Mouse (Mus musculus) hindbrain, embryonic 13.5 days (tissue): ENCODE results near the gene Kirrel3. TPM values are rescaled to one million over a fixed set of nuclear protein-coding genes. Genes with fewer than 3 reads are reported as not detected.

Source experiments
- ATAC-seq: fragments of 200-750 bp; cut with Nextera tagmentation; 2 replicates; pipeline ENCODE4 v1.8.0; 2017; ENCODE audit warnings: moderate TSS enrichment; ENCODE audit not compliant: low FRiP score
- H3K27ac ChIP-seq: fragments of 300-500 bp; sonication (generic); 2 replicates; pipeline ENCODE4 v1.5.1; 2015; ENCODE audit warnings: inconsistent platforms, mild to moderate bottlenecking, moderate library complexity
- H3K27me3 ChIP-seq: fragments of 300-500 bp; sonication (generic); 2 replicates; pipeline ENCODE4 v1.6.1; 2015; ENCODE audit warnings: mild to moderate bottlenecking, inconsistent platforms
- H3K36me3 ChIP-seq: fragments of 300-500 bp; sonication (generic); 2 replicates; pipeline ENCODE4 v1.6.1; 2015; ENCODE audit warnings: mild to moderate bottlenecking, inconsistent platforms
- H3K4me1 ChIP-seq: fragments of 300-500 bp; sonication (generic); replicated peaks from 2 replicates; pipeline ENCODE4 v1.6.1; 2015; ENCODE audit warnings: inconsistent platforms
- H3K4me2 ChIP-seq: fragments of 300-500 bp; sonication (generic); 2 replicates; pipeline ENCODE4 v1.6.1; 2015; ENCODE audit warnings: inconsistent platforms, mild to moderate bottlenecking, moderate library complexity
- H3K4me3 ChIP-seq: fragments of 300-500 bp; sonication (generic); 2 replicates; pipeline ENCODE4 v1.5.1; 2015; ENCODE audit warnings: mild to moderate bottlenecking, inconsistent platforms
- H3K9ac ChIP-seq: fragments of 300-500 bp; sonication (generic); 2 replicates; pipeline ENCODE4 v1.6.1; 2015; ENCODE audit warnings: mild to moderate bottlenecking, inconsistent platforms
- H3K9me3 ChIP-seq: fragments of 300-500 bp; sonication (generic); 2 replicates; pipeline ENCODE4 v1.6.1; 2016; ENCODE audit warnings: inconsistent platforms
- WGBS: fragments of 180-500 bp; shearing (Covaris S2); methylation state at CpG from one replicate; pipeline ENCODE4 v1.1.7; 2015; 5-methylcytosine and 5-hydroxymethylcytosine counted together
- polyA plus RNA-seq: library from polyadenylated mRNA; unstranded; fragments of >200 nt; fragmentation: Nextera tagmentation; extraction: Ambion mirVana; gene quantifications from 2 replicates; pipeline ENCODE4 v1.2.1, GENCODE M21; 2015

The Kirrel3 gene
- polyA plus RNA-seq, 1 experiment from 2014 or later: 26.2 TPM

DNA sequence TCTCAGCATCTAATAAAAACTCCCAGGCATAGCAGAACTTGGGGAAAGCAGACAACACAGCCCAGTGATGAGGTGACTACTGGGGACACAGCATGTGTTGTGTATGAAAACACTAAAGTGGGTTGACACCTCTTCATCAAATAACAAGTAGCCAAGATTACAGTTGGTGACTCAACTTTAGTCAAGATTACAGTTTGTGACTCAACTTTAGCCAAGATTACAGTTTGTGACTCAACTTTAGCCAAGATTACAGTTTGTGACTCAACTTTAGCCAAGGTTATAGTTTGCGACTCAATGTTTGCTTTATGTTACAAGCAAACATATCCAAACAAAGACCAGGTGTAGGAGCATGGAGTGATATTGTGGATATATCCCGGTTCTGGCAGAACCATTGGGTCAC, 7.2 kb upstream of the Kirrel3 start:
- WGBS: 84% methylated on average over 2 of the region's 2 CpGs
- no peaks in the 10 kb centered on the region for H3K9me3 ChIP-seq
- no peak overlapping the region for H3K4me3 ChIP-seq
- H3K27ac ChIP-seq: no peak overlapping the region
- peaks cover 4% of the 10 kb centered on the region for H3K4me1 ChIP-seq
- no peak overlapping the region for H3K4me2 ChIP-seq
- H3K9ac ChIP-seq: no peak overlapping the region
- no peak for ATAC-seq
- H3K27me3 ChIP-seq: no peaks in the 10 kb centered on the region
- no peaks in the 10 kb centered on the region for H3K36me3 ChIP-seq

DNA sequence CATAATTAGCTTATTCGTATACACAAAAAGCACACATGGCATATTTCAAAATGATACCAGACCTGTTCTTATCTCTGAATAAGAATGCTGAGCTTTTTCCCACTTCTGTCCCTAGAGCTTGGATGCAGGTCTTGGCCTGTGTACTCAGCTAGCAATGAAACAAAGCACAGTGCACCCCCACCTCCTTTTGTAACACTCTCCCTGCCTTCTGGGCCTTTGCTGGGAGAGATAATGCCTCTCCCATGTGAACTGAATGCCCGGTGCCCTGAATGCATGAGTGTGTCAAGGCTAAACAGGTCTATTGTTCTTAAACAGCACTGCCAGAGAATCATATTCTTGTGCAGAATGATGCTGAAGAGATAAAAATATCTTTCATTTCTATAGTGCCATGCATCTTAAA, 2.5 kb upstream of the Kirrel3 start:
- Histone ChIP-seq H3K9me3 (no peaks in the 10 kb centered on the region), H3K9ac (no peak overlapping the region), H3K27ac (0 out of 2 replicates have a peak overlapping the region, but pooled peaks have one; percentile 18), H3K4me1 (peaks cover 28% of the 10 kb centered on the region), H3K27me3 (peaks cover 23% of the 10 kb centered on the region), H3K4me2 (no peak overlapping the region), H3K36me3 (no peaks in the 10 kb centered on the region), H3K4me3 (no peak overlapping the region)
- WGBS: 43% methylated on average over 2 of the region's 2 CpGs
- no peak for ATAC-seq

GRCm38 (mm10) chr9:34484665-34485064, 1.0 kb upstream of the Kirrel3 start:
- H3K9me3 ChIP-seq: no peaks in the 10 kb centered on the region
- no peaks in the 10 kb centered on the region for H3K36me3 ChIP-seq
- H3K27ac ChIP-seq: no peak overlapping the region
- H3K4me1 ChIP-seq: peaks cover 36% of the 10 kb centered on the region
- no peak for ATAC-seq
- H3K27me3 ChIP-seq: peaks cover 25% of the 10 kb centered on the region
- WGBS: 43% methylated on average over 6 of the region's 6 CpGs
- no peak overlapping the region for H3K4me3 ChIP-seq
- no peak overlapping the region for H3K9ac ChIP-seq
- no peak overlapping the region for H3K4me2 ChIP-seq

- H3K4me3 ChIP-seq: peak overlapping the region; percentile 70
- H3K4me1 ChIP-seq: peaks cover 62% of the 10 kb centered on the region
- peak; percentile 33 for ATAC-seq
- H3K27me3 ChIP-seq: peaks cover 38% of the 10 kb centered on the region
- peak overlapping the region; percentile 73 for H3K27ac ChIP-seq
- H3K9me3 ChIP-seq: no peaks in the 10 kb centered on the region
- H3K36me3 ChIP-seq: no peaks in the 10 kb centered on the region
- peak overlapping the region; percentile 71 for H3K4me2 ChIP-seq
- peak overlapping the region; percentile 77 for H3K9ac ChIP-seq
- WGBS: under 1% methylated on average over 9 of the region's 9 CpGs
These were observed 2.6 kb downstream of the Kirrel3 start for GRCm38 (mm10) chr9:34488267-34488666.

DNA sequence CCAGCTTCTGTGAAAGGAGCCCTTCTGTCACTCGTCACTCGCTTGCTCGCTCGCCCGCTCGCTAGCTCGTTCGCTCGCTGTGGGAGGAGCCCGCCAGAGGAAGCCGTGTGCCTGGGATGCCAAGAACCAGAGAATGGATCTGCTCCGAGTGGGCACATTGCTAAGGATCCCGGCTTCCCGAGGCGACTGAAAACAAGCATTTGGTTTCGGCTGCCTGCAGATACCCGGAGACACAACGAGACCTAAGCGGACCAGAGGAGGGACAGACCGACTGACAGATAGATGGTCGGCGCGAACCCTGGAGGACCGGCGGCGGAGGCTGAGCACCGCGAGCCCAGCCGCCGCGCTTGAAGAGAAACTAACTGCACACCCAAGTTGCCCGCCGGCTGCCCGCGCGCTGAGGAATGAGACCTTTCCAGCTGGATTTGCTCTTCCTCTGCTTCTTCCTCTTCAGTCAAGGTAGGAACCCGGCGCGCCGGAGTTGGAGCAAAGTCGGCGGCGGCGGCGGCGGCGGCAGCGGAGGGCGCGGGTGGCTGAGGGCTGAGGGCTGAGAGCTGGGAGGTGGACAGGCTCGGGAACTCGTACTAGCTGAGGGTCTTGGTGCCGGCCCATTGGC, 3.1 kb downstream of the Kirrel3 start:
- peaks cover 38% of the 10 kb centered on the region for H3K27me3 ChIP-seq
- peaks cover 61% of the 10 kb centered on the region for H3K4me1 ChIP-seq

DNA sequence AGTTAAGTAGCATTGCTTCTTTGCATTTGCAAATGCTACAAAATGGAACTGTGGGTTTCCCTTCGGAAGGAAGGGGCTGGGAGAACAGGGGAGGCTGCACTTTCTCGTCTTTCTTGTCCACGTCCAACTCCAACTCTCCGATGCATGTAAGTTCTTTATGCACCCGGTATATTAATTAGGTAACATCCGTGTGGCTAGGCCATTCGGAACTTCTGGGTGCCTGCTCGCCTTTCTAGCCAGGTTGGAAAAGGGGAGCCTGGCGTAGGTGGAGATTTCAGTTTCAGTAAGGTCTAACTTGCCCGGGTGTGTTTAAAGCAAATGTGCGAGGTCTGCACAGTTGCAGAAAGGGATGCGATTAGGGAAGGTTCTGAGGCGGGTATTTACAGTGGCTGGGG, 3.6 kb downstream of the Kirrel3 start:
- Histone ChIP-seq H3K4me1 (peaks cover 64% of the 10 kb centered on the region), H3K9ac (peak overlapping the region; percentile 77), H3K4me3 (peak overlapping the region; percentile 70), H3K4me2 (peak overlapping the region; percentile 71), H3K36me3 (no peaks in the 10 kb centered on the region), H3K27me3 (peaks cover 35% of the 10 kb centered on the region), H3K9me3 (no peaks in the 10 kb centered on the region), H3K27ac (no peak overlapping the region)
- WGBS: 2% methylated on average over 13 of the region's 13 CpGs
- ATAC-seq: no peak

More for the DNA sequence above, 3.1 kb downstream of the Kirrel3 start:
- Histone ChIP-seq H3K36me3 (no peaks in the 10 kb centered on the region), H3K9me3 (no peaks in the 10 kb centered on the region), H3K27ac (peak overlapping the region; percentile 73), H3K9ac (peak overlapping the region; percentile 77), H3K4me2 (peak overlapping the region; percentile 71), H3K4me3 (peak overlapping the region; percentile 70)
- ATAC-seq: peak; percentile 74
- WGBS: under 1% methylated on average over 53 of the region's 53 CpGs

DNA sequence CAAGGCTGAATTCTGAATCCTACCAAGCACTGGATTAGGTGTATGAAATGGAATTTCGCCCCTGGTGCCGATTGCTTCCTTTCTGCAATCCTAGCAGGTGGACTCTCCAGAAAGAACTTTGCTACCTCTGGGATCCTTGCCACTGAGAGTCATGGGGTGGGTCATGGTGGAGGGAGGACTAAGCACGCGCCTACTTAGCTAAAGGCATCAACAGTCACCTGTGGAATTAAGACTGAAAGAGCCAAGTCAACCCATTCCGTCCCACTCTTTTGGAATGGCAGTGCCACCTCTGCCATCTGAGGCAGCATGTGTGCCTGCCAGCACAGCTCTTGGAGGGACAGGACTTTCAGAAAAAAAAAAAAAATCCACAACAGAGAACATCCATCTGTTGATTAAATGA, 4.1 kb downstream of the Kirrel3 start:
- peak overlapping the region; percentile 70 for H3K4me3 ChIP-seq
- ATAC-seq: no peak
- peaks cover 62% of the 10 kb centered on the region for H3K4me1 ChIP-seq
- H3K9me3 ChIP-seq: no peaks in the 10 kb centered on the region
- 20% methylated on average over 5 of the region's 5 CpGs for WGBS
- H3K9ac ChIP-seq: peak overlapping the region; percentile 77
- H3K4me2 ChIP-seq: peak overlapping the region; percentile 71
- peaks cover 31% of the 10 kb centered on the region for H3K27me3 ChIP-seq
- no peaks in the 10 kb centered on the region for H3K36me3 ChIP-seq
- H3K27ac ChIP-seq: no peak overlapping the region

DNA sequence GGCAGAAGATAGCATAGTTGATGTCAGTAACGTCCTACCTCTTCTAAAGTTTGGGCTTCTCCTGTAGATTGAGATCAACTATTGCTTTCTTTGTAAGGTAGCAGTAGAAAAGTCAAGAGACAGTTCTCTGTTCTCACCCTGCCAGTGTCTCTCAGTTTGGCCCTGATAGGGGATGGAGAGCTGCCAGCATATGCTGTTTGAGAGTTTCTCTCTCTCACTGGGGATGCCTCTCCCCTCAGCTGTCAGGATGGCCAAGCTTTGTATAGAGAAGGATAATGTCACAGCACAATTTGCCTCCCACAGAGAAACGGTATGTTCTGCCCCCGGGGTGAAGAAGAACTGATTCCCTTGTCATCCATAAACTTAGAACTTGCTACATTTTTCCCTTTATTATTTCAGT, 6.4 kb downstream of the Kirrel3 start:
- 43% methylated on average over 3 of the region's 3 CpGs for WGBS
- 0 out of 2 replicates have a peak overlapping the region, but pooled peaks have one; percentile 70 for H3K4me3 ChIP-seq

DNA sequence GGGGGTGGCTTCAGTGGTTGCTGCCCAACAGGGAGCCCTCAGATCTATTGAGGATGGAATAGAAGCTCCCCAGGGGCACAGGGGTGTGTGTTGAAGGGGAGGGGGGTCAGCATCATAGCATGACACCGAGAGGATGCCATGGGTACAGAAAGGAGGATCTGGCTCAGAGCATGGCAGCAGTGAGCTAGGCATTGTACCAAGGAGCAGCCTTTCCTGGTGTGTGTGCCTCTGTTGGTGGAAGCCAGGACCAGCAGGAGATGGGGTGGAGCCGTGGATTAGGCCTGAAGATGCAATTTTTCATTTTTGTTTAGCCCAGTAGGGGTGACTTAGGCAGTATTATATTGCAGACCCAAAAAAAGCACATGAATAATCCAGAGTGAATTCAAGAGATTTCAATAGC, 7.9 kb downstream of the Kirrel3 start:
- Histone ChIP-seq H3K27me3 (peaks cover 22% of the 10 kb centered on the region), H3K27ac (no peak overlapping the region), H3K4me1 (peaks cover 42% of the 10 kb centered on the region), H3K4me2 (peak overlapping the region; percentile 18; the same call in 1 of the 2 replicates), H3K9ac (no peak overlapping the region), H3K9me3 (no peaks in the 10 kb centered on the region), H3K36me3 (no peaks in the 10 kb centered on the region), H3K4me3 (no peak overlapping the region)
- no peak for ATAC-seq
- WGBS: 19% methylated on average over 2 of the region's 2 CpGs

More for the DNA sequence above, 6.4 kb downstream of the Kirrel3 start:
- ATAC-seq: no peak
- Histone ChIP-seq H3K27me3 (peaks cover 23% of the 10 kb centered on the region), H3K4me1 (peaks cover 53% of the 10 kb centered on the region), H3K9me3 (no peaks in the 10 kb centered on the region), H3K36me3 (no peaks in the 10 kb centered on the region), H3K9ac (no peak overlapping the region), H3K4me2 (peak overlapping the region; percentile 71), H3K27ac (no peak overlapping the region)

- no peak overlapping the region for H3K4me3 ChIP-seq
- H3K27me3 ChIP-seq: peaks cover 6% of the 10 kb centered on the region
- no peak overlapping the region for H3K9ac ChIP-seq
- no peak for ATAC-seq
- H3K4me1 ChIP-seq: peaks cover 16% of the 10 kb centered on the region
- no peaks in the 10 kb centered on the region for H3K9me3 ChIP-seq
- H3K27ac ChIP-seq: no peak overlapping the region
- WGBS: 89% methylated on average over 2 of the region's 2 CpGs
- no peaks in the 10 kb centered on the region for H3K36me3 ChIP-seq
- no peak overlapping the region for H3K4me2 ChIP-seq
These were observed 12.4 kb downstream of the Kirrel3 start for GRCm38 (mm10) chr9:34498126-34498525.

DNA sequence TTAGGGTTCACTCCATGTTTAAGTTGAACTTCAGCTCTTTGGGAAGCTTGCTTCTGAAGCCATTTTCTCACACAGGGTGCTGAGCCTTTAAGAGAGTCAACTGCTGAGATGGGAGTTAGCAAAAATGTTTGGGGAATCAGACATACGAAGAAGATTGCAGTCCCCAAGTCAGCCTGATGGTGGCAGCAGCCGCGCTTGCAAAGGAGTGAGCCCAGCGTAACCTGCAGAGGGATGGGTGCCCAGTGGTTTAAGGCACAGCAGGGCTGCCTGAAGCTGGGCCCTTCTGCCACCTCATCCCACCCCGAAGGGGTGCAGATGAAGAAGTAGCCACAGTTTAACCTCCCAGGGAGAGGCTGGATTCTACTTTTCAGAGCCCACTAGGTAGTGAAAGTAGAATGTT, 13.0 kb downstream of the Kirrel3 start:
- Histone ChIP-seq H3K27ac (no peak overlapping the region), H3K9me3 (no peaks in the 10 kb centered on the region), H3K9ac (no peak overlapping the region), H3K4me2 (no peak overlapping the region), H3K4me3 (no peak overlapping the region), H3K4me1 (peaks cover 11% of the 10 kb centered on the region), H3K36me3 (no peaks in the 10 kb centered on the region), H3K27me3 (peaks cover 6% of the 10 kb centered on the region)
- peak; percentile 69; the same call in 1 of the 2 replicates for ATAC-seq
- WGBS: 3% methylated on average over 5 of the region's 5 CpGs

DNA sequence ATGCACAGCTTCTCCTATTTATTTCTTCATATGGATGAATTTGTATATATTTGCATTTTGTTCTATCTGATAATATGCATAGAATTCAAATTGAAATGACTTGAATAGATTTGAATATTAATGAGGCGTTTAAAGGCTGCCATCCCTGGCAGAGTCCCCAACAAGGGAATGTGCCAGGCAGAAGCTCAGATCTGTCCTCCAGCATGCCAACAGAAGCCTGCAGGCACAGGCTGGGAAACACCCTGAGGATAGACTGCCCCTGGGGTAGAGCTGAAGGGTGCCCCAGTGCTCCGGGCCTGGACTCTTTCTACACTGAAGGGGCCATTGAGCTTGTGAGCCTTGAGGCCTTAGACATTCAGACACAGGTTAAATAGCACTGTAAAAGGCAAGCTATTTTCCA, 21.5 kb downstream of the Kirrel3 start:
- Histone ChIP-seq H3K4me3 (no peak overlapping the region), H3K27me3 (no peaks in the 10 kb centered on the region), H3K4me2 (no peak overlapping the region), H3K4me1 (peaks cover 24% of the 10 kb centered on the region), H3K27ac (0 out of 2 replicates have a peak overlapping the region, but pooled peaks have one; percentile 41), H3K36me3 (no peaks in the 10 kb centered on the region), H3K9ac (no peak overlapping the region), H3K9me3 (no peaks in the 10 kb centered on the region)
- peak; percentile 62 for ATAC-seq
- WGBS: 54% methylated on average over 2 of the region's 2 CpGs

DNA sequence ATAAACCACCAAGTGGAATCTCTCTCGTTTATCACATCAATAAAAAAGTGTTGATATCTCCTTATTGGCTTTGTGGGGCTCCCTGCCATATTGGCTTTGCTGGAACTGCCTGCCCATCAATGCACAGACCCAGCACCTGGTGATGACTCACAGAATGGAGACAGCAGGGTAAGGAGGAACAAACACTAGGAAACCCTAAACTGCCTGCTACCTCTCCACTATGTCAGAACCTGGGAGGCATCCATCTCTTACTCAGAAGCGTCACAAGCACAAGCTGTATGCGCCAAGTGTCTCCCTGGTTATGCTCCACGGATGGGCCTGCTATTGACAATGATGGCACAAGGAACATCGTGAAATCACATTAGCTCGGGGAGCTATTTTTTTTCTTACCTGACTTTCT, 33.2 kb downstream of the Kirrel3 start:
- ATAC-seq: no peak
- Histone ChIP-seq H3K4me1 (0 out of 2 replicates have a peak, but pooled peaks cover 3% of the 10 kb centered on the region), H3K9me3 (no peaks in the 10 kb centered on the region), H3K9ac (no peak overlapping the region), H3K27ac (no peak overlapping the region), H3K4me3 (no peak overlapping the region), H3K4me2 (no peak overlapping the region), H3K36me3 (no peaks in the 10 kb centered on the region), H3K27me3 (no peaks in the 10 kb centered on the region)
- 87% methylated on average over 6 of the region's 6 CpGs for whole genome bisulfite sequencing
